Mouse (Mus musculus): Measurements from ENCODE around the gene 2610008E11Rik. TPM values are rescaled to one million over a fixed set of nuclear protein-coding genes. Genes with fewer than 3 reads are reported as not detected.
"Not testable (repeated sequence)": the region's sequence is repeated elsewhere in the genome, so short reads cannot be mapped to it uniquely, and the experiment has no call there.

The 2610008E11Rik gene
- polyA plus RNA-seq, 1 experiment from 2014 or later: 31.0 TPM

DNA sequence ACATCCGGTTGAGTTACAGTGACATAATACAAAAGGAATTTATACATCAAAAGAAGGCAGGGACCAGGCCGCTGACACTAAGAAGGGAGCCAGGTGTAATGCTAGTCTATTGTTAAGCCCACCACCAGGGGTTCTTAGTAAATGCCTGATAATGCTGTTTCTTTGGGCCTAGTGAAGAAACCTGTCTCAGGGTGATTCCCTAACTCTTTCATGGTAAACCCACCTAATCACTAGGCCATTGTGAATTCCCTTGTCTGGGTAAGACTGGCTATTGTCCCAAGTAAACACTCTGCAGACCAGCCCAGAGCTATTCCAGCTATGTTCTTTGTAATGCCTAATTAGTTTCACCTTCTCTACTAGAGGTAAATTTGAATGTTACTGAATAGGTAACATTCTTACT is 54.9 kb downstream of the 2610008E11Rik start:
- H3K4me3 ChIP-seq; H3K27me3 ChIP-seq (replicated peaks; ENCODE audit: low read depth, poor library complexity, severe bottlenecking); DNase-seq (ENCODE audit: low spot score); H3K36me3 ChIP-seq (replicated peaks); H3K27ac ChIP-seq (replicated peaks); H3K4me1 ChIP-seq: not testable (repeated sequence)
- peaks cover 27% of the 10 kb centered on the region; the same call in 1 of the 2 replicates for H3K9me3 ChIP-seq
- WGBS: 84% methylated on average over 2 of the region's 2 CpGs

- DNase-seq (ENCODE audit: low spot score): no peak
- no peaks in the 10 kb centered on the region for H3K36me3 ChIP-seq (replicated peaks)
- no peaks in the 10 kb centered on the region for H3K27me3 ChIP-seq (replicated peaks; ENCODE audit: low read depth, poor library complexity, severe bottlenecking)
These were observed 69.0 kb downstream of the 2610008E11Rik start, which contains the start of gene Olfr57 for GRCm38 (mm10) chr10:79028441-79028840. Olfr57 (plus strand) TSS chr10:79028741.

More at GRCm38 (mm10) chr10:79028441-79028840, 69.0 kb downstream of the 2610008E11Rik start, which contains the start of gene Olfr57:
- Histone ChIP-seq H3K4me3 (no peak within 1 kb of the TSS), H3K9me3 (peaks cover 9% of the 10 kb centered on the region; the same call in 1 of the 2 replicates), H3K27ac (replicated peaks) (no peak within 1 kb of the TSS), H3K4me1 (no peaks in the 10 kb centered on the region)

Other genes with a start within 250 kb of the 2610008E11Rik start
- gene Olfr1356, start 245.4 kb downstream of the 2610008E11Rik start, polyA plus RNA-seq (2016; fragmentation: Nextera tagmentation; extraction: Ambion mirVana): not detected in 2 replicates
- not detected in 2 replicates for gene Olfr1355, start 222.1 kb downstream of the 2610008E11Rik start, polyA plus RNA-seq (2016; fragmentation: Nextera tagmentation; extraction: Ambion mirVana)
- gene Olfr1354, start 184.4 kb downstream of the 2610008E11Rik start, polyA plus RNA-seq (2016; fragmentation: Nextera tagmentation; extraction: Ambion mirVana): not detected in 2 replicates
- not detected in 2 replicates for gene Olfr8, start 147.0 kb downstream of the 2610008E11Rik start, polyA plus RNA-seq (2016; fragmentation: Nextera tagmentation; extraction: Ambion mirVana)
- gene Olfr1353, start 134.3 kb downstream of the 2610008E11Rik start, polyA plus RNA-seq (2016; fragmentation: Nextera tagmentation; extraction: Ambion mirVana): not detected in 2 replicates
- not detected in 2 replicates for gene Olfr1352, start 116.5 kb downstream of the 2610008E11Rik start, polyA plus RNA-seq (2016; fragmentation: Nextera tagmentation; extraction: Ambion mirVana)
- not detected in 2 replicates for gene Olfr1351, start 85.1 kb downstream of the 2610008E11Rik start, polyA plus RNA-seq (2016; fragmentation: Nextera tagmentation; extraction: Ambion mirVana)
- gene Olfr57, start 68.9 kb downstream of the 2610008E11Rik start, polyA plus RNA-seq (2016; fragmentation: Nextera tagmentation; extraction: Ambion mirVana): not detected in 2 replicates
- gene Vmn2r80, start 51.2 kb upstream of the 2610008E11Rik start, polyA plus RNA-seq (2016; fragmentation: Nextera tagmentation; extraction: Ambion mirVana): not detected in 2 replicates
- not detected in 2 replicates for gene Vmn2r81, start 150.1 kb upstream of the 2610008E11Rik start, polyA plus RNA-seq (2016; fragmentation: Nextera tagmentation; extraction: Ambion mirVana)

Data from embryonic facial prominence, embryonic 10.5 days (tissue).